Mouse (Mus musculus) lung, embryonic 14.5 days (tissue): ENCODE results near the gene Tlcd1. TPM values are rescaled to one million over a fixed set of nuclear protein-coding genes. Genes with fewer than 3 reads are reported as not detected.
"Not testable (repeated sequence)": the region's sequence is repeated elsewhere in the genome, so short reads cannot be mapped to it uniquely, and the experiment has no call there.

Experiments used
- ATAC-seq: fragments of 200-750 bp; cut with Nextera tagmentation; 2 replicates; pipeline ENCODE4 v1.8.0; 2017; ENCODE audit warnings: mild to moderate bottlenecking, moderate TSS enrichment, moderate library complexity; ENCODE audit not compliant: insufficient read depth
- DNase-seq: peaks from one replicate; pipeline ENCODE4 v3.0.0-alpha.2; 2015
- H3K27ac ChIP-seq: fragments of 300-500 bp; sonication (generic); 2 replicates; pipeline ENCODE4 v1.5.1; 2014; ENCODE audit warnings: low read depth, mild to moderate bottlenecking, moderate library complexity
- H3K27me3 ChIP-seq: fragments of 300-500 bp; sonication (generic); 2 replicates; pipeline ENCODE4 v1.6.1; 2014; ENCODE audit warnings: low read length, control low read depth; ENCODE audit not compliant: insufficient read depth
- H3K36me3 ChIP-seq: fragments of 300-500 bp; sonication (generic); 2 replicates; pipeline ENCODE4 v1.6.1; 2014; ENCODE audit warnings: control low read depth; ENCODE audit not compliant: insufficient read depth
- H3K4me1 ChIP-seq: fragments of 300-500 bp; sonication (generic); 2 replicates; pipeline ENCODE4 v1.6.1; 2014; ENCODE audit warnings: antibody characterized with exemption, control low read depth; ENCODE audit not compliant: insufficient read depth
- H3K4me2 ChIP-seq: fragments of 300-500 bp; sonication (generic); 2 replicates; pipeline ENCODE4 v1.6.1; 2014; ENCODE audit warnings: mild to moderate bottlenecking
- H3K4me3 ChIP-seq: fragments of 300-500 bp; sonication (generic); 2 replicates; pipeline ENCODE4 v1.5.1; 2014; ENCODE audit warnings: low read depth, low read length
- H3K9ac ChIP-seq: fragments of 300-500 bp; sonication (generic); 2 replicates; pipeline ENCODE4 v1.6.1; 2014
- H3K9me3 ChIP-seq: fragments of 300-500 bp; sonication (generic); 2 replicates; pipeline ENCODE4 v1.6.1; 2016; ENCODE audit warnings: low read depth, low read length, control low read depth
- CTCF ChIP-seq: IDR thresholded peaks from 2 replicates; pipeline ENCODE4 v1.5.1; 2016; ENCODE audit warnings: antibody characterized with exemption, low read depth
- WGBS: fragments of 180-500 bp; shearing (Covaris S2); extraction: QIAGEN DNeasy Blood & Tissue Kit; methylation state at CpG from one replicate; pipeline ENCODE4 v1.1.7; 2014; 5-methylcytosine and 5-hydroxymethylcytosine counted together
- polyA plus RNA-seq: library from polyadenylated mRNA; unstranded; fragments of >200 nt; fragmentation: Nextera tagmentation; extraction: Ambion mirVana; gene quantifications from 2 replicates; pipeline ENCODE4 v1.2.1, GENCODE M21; 2014

Gene Tlcd1
- polyA plus RNA-seq, 1 experiment from 2014 or later: 21.6 TPM

- no peaks in the 10 kb centered on the region for H3K27me3 ChIP-seq
- H3K9ac ChIP-seq: peak overlapping the region; percentile 95
- H3K36me3 ChIP-seq: peaks cover 33% of the 10 kb centered on the region
- WGBS: 2% methylated on average over 7 of the region's 7 CpGs
- DNase-seq (no peak), ATAC-seq (no peak)
- H3K27ac ChIP-seq: peak overlapping the region; percentile 13; the same call in 1 of the 2 replicates
- H3K4me2 ChIP-seq: peak overlapping the region; percentile 96
- peak overlapping the region; percentile 96 for H3K4me3 ChIP-seq
- TF ChIP-seq CTCF: no peak
- H3K9me3 ChIP-seq: no peaks in the 10 kb centered on the region
- peaks cover 6% of the 10 kb centered on the region; the same call in 1 of the 2 replicates for H3K4me1 ChIP-seq
These were observed 5.9 kb downstream of the Tlcd1 start for GRCm38 (mm10) chr11:78182450-78182849.

- H3K4me2 ChIP-seq: peak within 1 kb of the TSS; percentile 96
- H3K9ac ChIP-seq: peak within 1 kb of the TSS; percentile 95
- H3K27ac ChIP-seq: peak within 1 kb of the TSS; percentile 94
- peaks cover 6% of the 10 kb centered on the region; the same call in 1 of the 2 replicates for H3K4me1 ChIP-seq
- peak; percentile 14 for TF ChIP-seq CTCF
- H3K4me3 ChIP-seq: peak within 1 kb of the TSS; percentile 96
- H3K9me3 ChIP-seq: no peaks in the 10 kb centered on the region
- peak; percentile 96 for DNase-seq
- H3K36me3 ChIP-seq: peaks cover 33% of the 10 kb centered on the region
- under 1% methylated on average over 38 of the region's 38 CpGs for WGBS
- ATAC-seq: peak; percentile 86
- no peaks in the 10 kb centered on the region for H3K27me3 ChIP-seq
These were observed 6.7 kb downstream of the Tlcd1 start, which contains the start of gene Rpl23a for GRCm38 (mm10) chr11:78182961-78183844. TSS of gene Rpl23a (minus strand) at chr11:78183584.

DNA sequence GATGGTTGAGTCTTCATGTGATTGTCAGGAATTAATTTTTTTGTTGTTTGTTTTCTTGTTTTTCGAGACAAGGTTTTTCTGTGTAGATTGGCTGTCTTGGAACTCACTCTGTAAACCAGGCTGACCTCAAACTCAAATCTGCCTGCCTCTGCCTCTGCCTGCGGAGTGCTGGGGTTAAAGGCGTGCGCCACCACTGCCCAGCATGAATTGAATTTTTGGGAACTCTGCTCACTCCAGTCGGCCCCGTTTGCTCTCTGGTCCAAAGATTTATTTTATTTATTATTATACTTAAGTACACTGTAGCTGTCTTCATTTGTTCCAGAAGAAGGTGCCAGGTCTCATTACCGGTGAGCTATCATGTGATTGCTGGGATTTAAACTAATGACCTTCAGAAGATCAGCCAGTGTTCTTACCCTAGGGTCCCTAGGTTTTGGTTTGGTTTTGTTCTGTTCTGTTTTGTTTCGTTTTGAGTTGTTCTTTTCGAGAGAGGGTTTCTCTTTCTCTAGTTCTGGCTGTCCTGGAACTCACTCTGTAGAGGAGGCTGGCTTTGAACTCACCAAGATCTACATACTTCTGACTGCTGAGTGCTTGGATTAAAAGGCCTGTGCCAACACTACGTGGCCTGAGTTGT, 7.5 kb downstream of the Tlcd1 start:
- H3K9ac ChIP-seq: peak overlapping the region; percentile 38; the same call in 1 of the 2 replicates
- peaks cover 33% of the 10 kb centered on the region for H3K36me3 ChIP-seq
- ATAC-seq (no peak), DNase-seq (no peak)
- H3K4me2 ChIP-seq: peak overlapping the region; percentile 96
- no peaks in the 10 kb centered on the region for H3K27me3 ChIP-seq
- peak overlapping the region; percentile 54; the same call in 1 of the 2 replicates for H3K27ac ChIP-seq
- H3K4me1 ChIP-seq: peaks cover 6% of the 10 kb centered on the region; the same call in 1 of the 2 replicates
- H3K9me3 ChIP-seq: no peaks in the 10 kb centered on the region
- TF ChIP-seq CTCF: no peak; the same call in 1 of the 2 replicates
- 41% methylated on average over 10 of the region's 10 CpGs for WGBS
- peak overlapping the region; percentile 96 for H3K4me3 ChIP-seq

DNA sequence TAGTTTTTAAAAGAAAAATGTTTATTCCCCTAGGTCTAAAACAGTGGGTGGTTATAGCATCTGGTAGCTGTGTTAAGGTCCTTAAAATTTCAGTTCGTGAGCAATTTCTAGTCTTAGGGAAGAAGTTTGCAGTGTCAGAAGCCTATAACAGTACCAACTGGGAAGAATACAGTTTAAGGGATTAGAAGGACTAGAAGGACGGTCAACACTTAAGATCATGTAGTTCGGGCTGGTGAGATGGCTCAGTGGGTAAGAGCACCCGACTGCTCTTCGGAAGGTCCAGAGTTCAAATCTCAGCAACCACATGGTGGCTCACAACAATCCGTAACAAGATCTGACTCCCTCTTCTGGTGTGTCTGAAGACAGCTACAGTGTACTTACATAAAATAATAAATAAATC, 8.2 kb downstream of the Tlcd1 start:
- H3K9ac ChIP-seq, DNase-seq, H3K9me3 ChIP-seq, ATAC-seq, H3K4me2 ChIP-seq, H3K4me3 ChIP-seq, H3K4me1 ChIP-seq, H3K27me3 ChIP-seq, H3K27ac ChIP-seq: not testable (repeated sequence)
- WGBS: 93% methylated on average over 6 of the region's 6 CpGs
- H3K36me3 ChIP-seq: peaks cover 29% of the 10 kb centered on the region

DNA sequence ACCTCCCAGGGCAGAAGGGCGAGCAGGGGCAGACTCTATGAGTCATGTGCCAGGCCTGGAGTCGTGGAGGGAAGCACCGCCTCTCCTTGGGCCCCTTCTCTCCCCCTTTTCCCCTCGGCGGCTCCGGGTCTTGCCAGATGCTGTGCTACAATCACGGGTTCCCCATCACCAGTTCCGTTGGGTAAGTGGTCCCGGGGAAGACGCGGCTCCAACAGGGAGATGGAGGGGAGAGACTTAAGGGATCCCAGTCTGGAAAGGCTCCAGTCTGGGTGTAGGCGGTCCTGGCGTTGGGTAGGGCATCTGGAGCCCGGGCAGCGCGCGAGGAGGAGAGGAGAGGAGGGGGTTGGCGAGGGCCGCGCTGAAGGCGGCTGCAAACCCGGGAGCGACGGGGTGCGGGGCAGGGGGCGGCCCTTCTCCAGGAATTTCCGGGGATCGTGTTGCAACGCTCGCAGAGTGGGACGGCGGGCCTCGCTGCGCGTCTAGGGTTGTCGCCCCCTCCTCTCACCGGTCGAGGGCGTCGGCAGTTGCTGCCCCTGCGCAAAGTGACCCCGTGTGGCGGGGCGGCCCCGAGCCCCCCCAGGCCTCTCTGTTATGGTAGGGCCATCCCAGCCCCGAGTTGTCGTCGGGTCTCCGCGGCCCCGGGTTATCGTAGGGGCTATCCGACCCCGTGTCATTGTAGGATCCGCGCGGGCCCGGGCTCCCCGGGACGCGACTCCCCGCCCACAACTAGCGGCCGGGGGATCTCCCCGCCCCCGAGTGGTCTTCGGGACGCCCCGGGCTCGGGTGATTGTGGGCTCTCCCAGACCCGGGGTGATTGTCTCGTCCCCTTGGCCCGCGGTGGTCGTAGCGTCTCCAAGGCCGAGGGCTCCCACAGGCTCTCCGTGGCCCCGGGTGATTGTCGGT, 12.1 kb downstream of the Tlcd1 start, which contains the start of gene Rab34:
TSS of gene Rab34 (plus strand) at position 100 of the 903 bp plus-strand sequence.
- WGBS: under 1% methylated on average over 79 of the region's 80 CpGs
- Histone ChIP-seq H3K4me1 (peaks cover 7% of the 10 kb centered on the region), H3K27me3 (no peaks in the 10 kb centered on the region), H3K9ac (peak within 1 kb of the TSS; percentile 90), H3K4me2 (peak within 1 kb of the TSS; percentile 64), H3K9me3 (no peaks in the 10 kb centered on the region), H3K27ac (peak within 1 kb of the TSS; percentile 100), H3K4me3 (peak within 1 kb of the TSS; percentile 74), H3K36me3 (peaks cover 27% of the 10 kb centered on the region)
- peak; percentile 94 for DNase-seq
- peak; percentile 85 for ATAC-seq
- TF ChIP-seq CTCF: peak; percentile 27; the same call in 1 of the 2 replicates

- DNase-seq (peak; percentile 95), ATAC-seq (peak; percentile 90)
- Histone ChIP-seq H3K36me3 (peaks cover 28% of the 10 kb centered on the region), H3K4me2 (peak overlapping the region; percentile 64), H3K4me1 (peaks cover 7% of the 10 kb centered on the region), H3K27ac (peak overlapping the region; percentile 100), H3K9ac (peak overlapping the region; percentile 90), H3K4me3 (peak overlapping the region; percentile 74), H3K27me3 (no peaks in the 10 kb centered on the region), H3K9me3 (no peaks in the 10 kb centered on the region)
- TF ChIP-seq CTCF: no peak
- WGBS: under 1% methylated on average over 42 of the region's 42 CpGs
These were observed 12.9 kb downstream of the Tlcd1 start for GRCm38 (mm10) chr11:78189234-78190040.
